Mouse (Mus musculus) neural tube, embryonic 14.5 days (tissue): ENCODE results near the gene P2ry13. TPM values are rescaled to one million over a fixed set of nuclear protein-coding genes. Genes with fewer than 3 reads are reported as not detected.
A peak's percentile ranks its signal among the peaks of the same experiment; 100 is the strongest.

Experiments used
- ATAC-seq: fragments of 200-750 bp; cut with Nextera tagmentation; 2 replicates; pipeline ENCODE4 v1.8.0; 2017; ENCODE audit warnings: low read depth, mild to moderate bottlenecking, moderate TSS enrichment, moderate library complexity
- H3K27ac ChIP-seq: fragments of 300-500 bp; sonication (generic); 2 replicates; pipeline ENCODE4 v1.5.1; 2014; ENCODE audit warnings: low read depth, mild to moderate bottlenecking, control low read depth, low read length, moderate library complexity, mixed read lengths
- H3K27me3 ChIP-seq: fragments of 300-500 bp; sonication (generic); 2 replicates; pipeline ENCODE4 v1.6.1; 2014; ENCODE audit warnings: low read length; ENCODE audit not compliant: control insufficient read depth, insufficient read depth
- H3K36me3 ChIP-seq: fragments of 300-500 bp; sonication (generic); 2 replicates; pipeline ENCODE4 v1.6.1; 2014; ENCODE audit warnings: low read length, mixed read lengths; ENCODE audit not compliant: control insufficient read depth, insufficient read depth
- H3K4me1 ChIP-seq: fragments of 300-500 bp; sonication (generic); 2 replicates; pipeline ENCODE4 v1.6.1; 2014; ENCODE audit warnings: low read length; ENCODE audit not compliant: control insufficient read depth, insufficient read depth
- H3K4me2 ChIP-seq: fragments of 300-500 bp; sonication (generic); 2 replicates; pipeline ENCODE4 v1.6.1; 2014; ENCODE audit warnings: mild to moderate bottlenecking, low read depth, low read length, control low read depth
- H3K4me3 ChIP-seq: fragments of 300-500 bp; sonication (generic); 2 replicates; pipeline ENCODE4 v1.5.1; 2014; ENCODE audit warnings: low read depth, low read length, control low read depth, mixed read lengths
- H3K9ac ChIP-seq: fragments of 300-500 bp; sonication (generic); replicated peaks from 2 replicates; pipeline ENCODE4 v1.6.1; 2014; ENCODE audit warnings: low read depth, mild to moderate bottlenecking, control low read depth, low read length, mixed read lengths
- H3K9me3 ChIP-seq: fragments of 300-500 bp; sonication (generic); 2 replicates; pipeline ENCODE4 v1.6.1; 2016; ENCODE audit warnings: low read length; ENCODE audit not compliant: control insufficient read depth
- WGBS: fragments of 180-500 bp; shearing (Covaris S2); extraction: QIAGEN DNeasy Blood & Tissue Kit; methylation state at CpG from one replicate; pipeline ENCODE4 v1.1.7; 2014; 5-methylcytosine and 5-hydroxymethylcytosine counted together
- polyA plus RNA-seq: library from polyadenylated mRNA; unstranded; fragments of >200 nt; fragmentation: Nextera tagmentation; extraction: Ambion mirVana; gene quantifications from 2 replicates; pipeline ENCODE4 v1.2.1, GENCODE M21; 2014

Gene P2ry13
- polyA plus RNA-seq = 1.7 and 2.3 TPM in 2 replicates

GRCm38 (mm10) chr3:59210727-59211126 lies at the start of gene P2ry13:
Gene P2ry13, minus strand, starts transcription at chr3:59210882.
- ATAC-seq = no peak

GRCm38 (mm10) chr3:59257740-59258664 lies 47.3 kb upstream of the P2ry13 start:
- no peaks in the 10 kb centered on the region for H3K36me3 ChIP-seq
- no peaks in the 10 kb centered on the region for H3K9me3 ChIP-seq
- no peak overlapping the region for H3K4me2 ChIP-seq
- WGBS = 84% methylated on average over 20 of the region's 20 CpGs
- no peaks in the 10 kb centered on the region for H3K27me3 ChIP-seq
- peak; percentile 57; the same call in 1 of the 2 replicates for ATAC-seq
- no peak overlapping the region for H3K27ac ChIP-seq
- H3K4me1 ChIP-seq = peaks cover 4% of the 10 kb centered on the region; the same call in 1 of the 2 replicates
- H3K4me3 ChIP-seq = no peak overlapping the region
- H3K9ac ChIP-seq = no peak overlapping the region

More at GRCm38 (mm10) chr3:59210727-59211126, at the start of gene P2ry13:
- 94% methylated on average over 6 of the region's 6 CpGs for WGBS
- Histone ChIP-seq H3K4me2 (no peak within 1 kb of the TSS), H3K4me1 (no peaks in the 10 kb centered on the region), H3K4me3 (no peak within 1 kb of the TSS), H3K9ac (no peak within 1 kb of the TSS), H3K27me3 (no peaks in the 10 kb centered on the region), H3K36me3 (no peaks in the 10 kb centered on the region), H3K9me3 (no peaks in the 10 kb centered on the region), H3K27ac (no peak within 1 kb of the TSS)

DNA sequence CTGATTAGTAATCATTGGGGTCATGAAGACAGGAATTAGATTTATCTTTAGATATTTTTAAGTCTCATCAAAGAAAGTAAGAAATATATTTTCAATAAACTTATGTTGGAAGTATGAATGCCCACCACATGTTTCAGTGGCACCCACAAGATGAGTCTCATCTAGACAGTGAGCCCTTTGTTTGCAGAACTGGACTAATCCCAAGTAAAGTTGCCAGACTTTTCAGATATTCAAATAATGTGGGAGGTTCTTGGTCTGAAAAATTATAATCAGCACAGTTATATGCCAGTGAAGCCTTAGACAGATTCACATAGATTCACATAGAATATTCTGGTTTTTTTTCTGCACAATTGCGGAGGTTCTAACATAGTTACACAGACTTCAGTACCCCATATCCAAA lies 39.8 kb upstream of the P2ry13 start:
- Histone ChIP-seq H3K4me1 (no peaks in the 10 kb centered on the region), H3K36me3 (no peaks in the 10 kb centered on the region), H3K4me2 (no peak overlapping the region), H3K4me3 (no peak overlapping the region), H3K27me3 (no peaks in the 10 kb centered on the region), H3K9me3 (no peaks in the 10 kb centered on the region), H3K27ac (no peak overlapping the region), H3K9ac (no peak overlapping the region)
- 97% methylated on average over 1 of the region's 1 CpGs for WGBS
- ATAC-seq = no peak

GRCm38 (mm10) chr3:59248031-59248430 lies 37.3 kb upstream of the P2ry13 start:
- no peak overlapping the region for H3K4me2 ChIP-seq
- H3K9ac ChIP-seq = no peak overlapping the region
- H3K36me3 ChIP-seq = no peaks in the 10 kb centered on the region
- H3K4me1 ChIP-seq = no peaks in the 10 kb centered on the region
- WGBS = 85% methylated on average over 6 of the region's 6 CpGs
- no peaks in the 10 kb centered on the region for H3K9me3 ChIP-seq
- no peaks in the 10 kb centered on the region for H3K27me3 ChIP-seq
- no peak overlapping the region for H3K27ac ChIP-seq
- no peak for ATAC-seq
- no peak overlapping the region for H3K4me3 ChIP-seq

DNA sequence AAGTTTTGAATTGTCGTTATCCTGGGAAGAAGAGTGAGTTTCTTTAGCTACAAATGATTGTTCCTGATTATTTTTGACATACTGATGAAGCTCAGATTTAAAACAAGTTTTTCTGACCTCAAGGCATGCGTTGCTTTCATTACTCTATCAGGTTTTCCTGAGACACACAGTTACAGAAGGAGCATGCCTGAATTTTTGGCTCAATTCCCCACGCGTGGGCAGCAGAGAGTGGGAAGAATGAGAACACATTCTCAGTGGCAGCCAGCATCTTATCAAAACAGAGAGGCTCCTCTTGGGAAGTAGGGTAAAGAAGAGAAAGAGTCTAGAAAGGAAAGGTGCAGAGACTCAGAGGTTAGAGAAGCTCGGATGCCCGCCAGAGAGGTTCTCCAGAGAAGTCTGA lies 32.7 kb upstream of the P2ry13 start:
- 83% methylated on average over 6 of the region's 6 CpGs for WGBS

GRCm38 (mm10) chr3:59234878-59235277 lies 24.2 kb upstream of the P2ry13 start:
- H3K9me3 ChIP-seq = no peaks in the 10 kb centered on the region
- 77% methylated on average over 5 of the region's 5 CpGs for WGBS
- no peak for ATAC-seq
- no peaks in the 10 kb centered on the region for H3K36me3 ChIP-seq
- H3K4me3 ChIP-seq = no peak overlapping the region
- no peaks in the 10 kb centered on the region for H3K27me3 ChIP-seq
- H3K4me1 ChIP-seq = no peaks in the 10 kb centered on the region
- no peak overlapping the region for H3K27ac ChIP-seq
- no peak overlapping the region for H3K4me2 ChIP-seq
- no peak overlapping the region for H3K9ac ChIP-seq

More for the DNA sequence above, 32.7 kb upstream of the P2ry13 start:
- no peaks in the 10 kb centered on the region for H3K4me1 ChIP-seq
- H3K4me3 ChIP-seq = no peak overlapping the region
- no peak for ATAC-seq
- no peaks in the 10 kb centered on the region for H3K36me3 ChIP-seq
- H3K9me3 ChIP-seq = no peaks in the 10 kb centered on the region
- H3K9ac ChIP-seq = no peak overlapping the region
- H3K27me3 ChIP-seq = no peaks in the 10 kb centered on the region
- H3K4me2 ChIP-seq = no peak overlapping the region
- H3K27ac ChIP-seq = no peak overlapping the region

DNA sequence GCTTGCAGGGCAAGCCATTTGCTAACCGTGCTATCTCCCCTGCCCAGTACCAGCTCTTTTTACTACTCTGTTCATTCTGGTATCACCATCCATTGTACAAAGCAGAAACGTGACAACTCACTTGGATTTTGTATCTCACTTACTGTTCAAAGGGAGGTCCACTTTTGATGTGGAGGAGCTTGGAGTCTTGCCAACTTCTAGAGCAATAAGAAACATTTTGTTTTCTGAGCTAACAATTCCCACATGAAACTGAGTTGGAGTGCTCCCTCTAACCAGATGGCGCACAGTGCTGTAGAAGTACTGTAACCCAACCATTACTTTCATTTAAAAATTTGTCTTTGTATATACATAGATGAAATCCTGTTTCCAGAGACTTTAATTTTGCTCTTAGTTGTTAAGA lies 20.2 kb upstream of the P2ry13 start:
- no peak for ATAC-seq
- Histone ChIP-seq H3K9me3 (no peaks in the 10 kb centered on the region), H3K27me3 (no peaks in the 10 kb centered on the region), H3K4me2 (no peak overlapping the region), H3K4me3 (no peak overlapping the region), H3K27ac (no peak overlapping the region), H3K4me1 (no peaks in the 10 kb centered on the region), H3K36me3 (no peaks in the 10 kb centered on the region), H3K9ac (no peak overlapping the region)
- 75% methylated on average over 3 of the region's 3 CpGs for WGBS

DNA sequence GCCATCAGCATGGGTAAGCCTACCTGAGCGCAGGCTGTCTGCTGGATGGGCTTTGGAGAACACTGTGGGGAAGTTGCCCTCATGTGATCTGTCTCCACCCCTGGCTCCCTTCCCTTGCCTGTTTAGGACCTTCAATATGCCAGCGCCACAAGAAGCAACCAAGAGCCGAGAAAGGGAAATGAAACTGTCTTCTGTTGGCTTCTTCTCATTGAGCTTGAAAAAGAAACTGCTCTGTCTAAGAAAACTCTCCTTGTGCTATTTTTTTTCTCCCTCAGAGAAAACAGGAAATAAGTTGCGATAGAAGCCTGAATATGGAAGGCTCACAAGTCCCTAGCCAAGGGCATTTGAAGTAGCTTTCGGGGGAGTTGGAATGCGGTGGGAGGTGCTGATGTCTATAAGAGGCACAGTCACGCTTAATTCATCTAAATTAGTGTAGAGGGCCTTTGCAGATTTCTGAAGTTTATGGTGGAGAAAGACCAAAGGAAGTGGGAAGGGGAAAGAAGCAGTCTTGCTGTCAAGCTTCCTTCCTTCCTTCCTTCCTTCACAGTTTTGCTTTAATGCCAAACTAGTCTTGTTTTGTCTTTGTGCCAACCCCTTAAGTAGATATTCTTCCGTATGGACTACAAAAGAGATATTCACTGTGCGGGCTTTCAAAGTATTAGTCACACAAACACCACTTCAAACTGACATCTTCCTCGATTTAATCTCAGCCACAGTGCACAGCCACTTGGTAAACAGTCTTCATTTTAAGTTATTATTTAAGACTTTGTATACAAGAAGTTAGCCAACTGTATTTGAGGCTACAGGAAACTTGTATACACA lies 18.3 kb upstream of the P2ry13 start:
- Histone ChIP-seq H3K4me2 (no peak overlapping the region), H3K9ac (no peak overlapping the region), H3K27me3 (no peaks in the 10 kb centered on the region), H3K4me1 (no peaks in the 10 kb centered on the region), H3K4me3 (no peak overlapping the region), H3K27ac (no peak overlapping the region), H3K36me3 (no peaks in the 10 kb centered on the region), H3K9me3 (no peaks in the 10 kb centered on the region)
- 54% methylated on average over 10 of the region's 10 CpGs for WGBS
- no peak for ATAC-seq

DNA sequence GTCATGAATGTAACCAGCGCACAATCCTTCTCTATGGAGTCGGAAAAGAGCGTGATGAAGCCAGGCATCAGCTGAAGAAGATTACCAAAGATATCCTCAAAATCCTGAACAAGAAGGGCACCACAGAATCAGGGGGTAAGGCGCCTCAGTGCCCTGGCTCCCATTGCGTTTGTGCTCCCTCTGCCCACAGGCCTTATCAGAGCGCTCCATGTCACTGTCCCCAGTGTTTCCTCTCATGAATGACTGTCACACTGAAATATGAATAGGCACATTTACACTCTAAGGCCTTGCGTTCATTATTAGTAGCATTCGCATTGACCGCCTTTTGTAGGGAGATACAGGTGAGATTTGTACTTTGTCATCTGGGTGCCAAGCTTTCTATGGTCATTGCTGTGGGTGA lies 17.0 kb upstream of the P2ry13 start:
- Histone ChIP-seq H3K27me3 (no peaks in the 10 kb centered on the region), H3K4me3 (no peak overlapping the region), H3K4me2 (no peak overlapping the region), H3K36me3 (no peaks in the 10 kb centered on the region), H3K4me1 (no peaks in the 10 kb centered on the region), H3K27ac (no peak overlapping the region), H3K9ac (no peak overlapping the region), H3K9me3 (no peaks in the 10 kb centered on the region)
- WGBS = 95% methylated on average over 9 of the region's 9 CpGs
- no peak for ATAC-seq
